Mouse (Mus musculus) heart, adult 2 months (tissue): ENCODE data around the gene Btbd35f22. TPM values are rescaled to one million over a fixed set of nuclear protein-coding genes. Genes with fewer than 3 reads are reported as not detected.
"Not testable (repeated sequence)": the region's sequence is repeated elsewhere in the genome, so short reads cannot be mapped to it uniquely, and the experiment has no call there.

Experiments used
- DNase-seq, 2 experiments: peaks; one replicate each; pipeline ENCODE4 v3.0.0; 2021
- H3K27ac ChIP-seq: fragments of 200-600 bp; 2 replicates; pipeline ENCODE4 v1.8.1; 2022
- H3K27me3 ChIP-seq: fragments of 200-500 bp; 2 replicates; pipeline ENCODE4 v1.6.1; 2012; ENCODE audit warnings: mild to moderate bottlenecking, low read length, inconsistent platforms, mixed read lengths; ENCODE audit not compliant: control insufficient read depth, insufficient read depth
- H3K36me3 ChIP-seq: fragments of 200-500 bp; 2 replicates; pipeline ENCODE4 v1.6.1; 2012; ENCODE audit warnings: low read length, inconsistent platforms; ENCODE audit not compliant: control insufficient read depth, insufficient read depth
- H3K4me1 ChIP-seq: fragments of 200-500 bp; 2 replicates; pipeline ENCODE4 v1.6.1; 2011; ENCODE audit warnings: low read length; ENCODE audit not compliant: control insufficient read depth, insufficient read depth
- H3K4me3 ChIP-seq: fragments of 200-600 bp; 2 replicates; pipeline ENCODE4 v1.8.1; 2022
- H3K79me2 ChIP-seq: fragments of 200-500 bp; replicated peaks from 2 replicates; pipeline ENCODE4 v1.6.1; 2012; ENCODE audit warnings: mild to moderate bottlenecking, inconsistent platforms, low read length, moderate library complexity, mixed read lengths; ENCODE audit not compliant: control insufficient read depth, insufficient read depth
- H3K9ac ChIP-seq: fragments of 200-500 bp; 2 replicates; pipeline ENCODE4 v1.6.1; 2012; ENCODE audit warnings: low read depth, mild to moderate bottlenecking, control low read depth, inconsistent platforms, low read length, mixed read lengths
- WGBS: fragments of 180-500 bp; shearing (Covaris S2); methylation state at CpG from one replicate; pipeline ENCODE4 v1.1.7; 2018; 5-methylcytosine and 5-hydroxymethylcytosine counted together
- intact Hi-C: fragments of 180-260 bp; cut with DNase I; formaldehyde crosslinking; loops from one replicate; pipeline ENCODE4 v1.15.1; 2025
- long read RNA-seq: library from polyadenylated mRNA; stranded (forward); transcript quantifications from one replicate; pipeline ENCODE4 v2.0.0, GENCODE M21; 2021
- polyA plus RNA-seq: library from polyadenylated mRNA; depleted of rRNA; stranded (reverse); fragments of >200 nt; gene quantifications from 2 replicates; pipeline ENCODE4 v1.2.3, GENCODE M21; 2012; rRNA removed
- total RNA-seq, 2 experiments: library from RNA; stranded (reverse); gene quantifications; 2 replicates each; pipeline ENCODE4 v1.2.3; 2021

The Btbd35f22 gene
- total RNA-seq (not detected), polyA plus RNA-seq (not detected in 2 replicates)
- long read RNA-seq = 0 reads

DNA sequence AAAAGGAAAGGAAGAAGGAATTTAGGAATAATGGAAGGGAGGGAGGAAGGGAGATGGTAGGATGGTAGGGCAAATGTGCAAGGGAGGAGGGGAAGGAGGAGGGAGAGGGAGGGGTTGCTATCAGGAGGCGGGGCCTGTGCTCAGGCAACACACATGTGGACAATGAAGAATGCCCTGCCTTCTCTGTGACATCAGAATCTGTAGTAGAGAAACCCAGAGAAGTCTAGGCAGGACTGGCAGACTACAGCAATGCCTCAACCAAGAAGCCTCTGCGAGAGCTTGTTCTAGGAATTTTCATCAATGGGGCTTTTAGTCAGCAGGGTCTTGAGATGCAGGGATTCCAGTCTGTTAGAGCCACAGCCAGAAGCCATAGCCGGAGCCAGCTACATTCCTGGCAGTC, at the start of gene Btbd35f22:
Gene Btbd35f22, plus strand, starts transcription at position 301 of the 400 bp plus-strand sequence.
- H3K4me1 ChIP-seq, H3K36me3 ChIP-seq, H3K79me2 ChIP-seq, H3K27ac ChIP-seq, H3K4me3 ChIP-seq, H3K27me3 ChIP-seq, DNase-seq, H3K9ac ChIP-seq, intact Hi-C loops: not testable (repeated sequence)
- WGBS = no CpG with 5 or more reads among the region's 3 CpGs

Other genes starting within 250 kb of the Btbd35f22 start
- not detected for gene Gm21637, start 85.8 kb upstream of the Btbd35f22 start, total RNA-seq
- not detected in 2 replicates for gene Gm21637, start 85.8 kb upstream of the Btbd35f22 start, polyA plus RNA-seq
- not detected for gene Btbd35f2, start 230.6 kb downstream of the Btbd35f22 start, total RNA-seq
- not detected in 2 replicates for gene Btbd35f2, start 230.6 kb downstream of the Btbd35f22 start, polyA plus RNA-seq